Mouse (Mus musculus) forebrain, embryonic 16.5 days (tissue): ENCODE results near the gene Nupr1l. TPM values are rescaled to one million over a fixed set of nuclear protein-coding genes. Genes with fewer than 3 reads are reported as not detected.

Source experiments
- ATAC-seq: fragments of 200-750 bp; cut with Nextera tagmentation; 2 replicates; pipeline ENCODE4 v1.8.0; 2017; ENCODE audit warnings: mild to moderate bottlenecking, moderate library complexity
- H3K27ac ChIP-seq: fragments of 300-500 bp; sonication (generic); 2 replicates; pipeline ENCODE4 v1.5.1; 2014; ENCODE audit warnings: low read length, control low read depth
- H3K27me3 ChIP-seq: fragments of 300-500 bp; sonication (generic); replicated peaks from 2 replicates; pipeline ENCODE4 v1.6.1; 2014; ENCODE audit warnings: low read length; ENCODE audit not compliant: control insufficient read depth, insufficient read depth
- H3K36me3 ChIP-seq: fragments of 300-500 bp; sonication (generic); 2 replicates; pipeline ENCODE4 v1.6.1; 2014; ENCODE audit not compliant: control insufficient read depth, insufficient read depth
- H3K4me1 ChIP-seq: fragments of 300-500 bp; sonication (generic); replicated peaks from 2 replicates; pipeline ENCODE4 v1.6.1; 2014; ENCODE audit warnings: low read length; ENCODE audit not compliant: control insufficient read depth, insufficient read depth
- H3K4me2 ChIP-seq: fragments of 300-500 bp; sonication (generic); 2 replicates; pipeline ENCODE4 v1.6.1; 2014; ENCODE audit warnings: mild to moderate bottlenecking, low read length, control low read depth
- H3K4me3 ChIP-seq: fragments of 300-500 bp; sonication (generic); replicated peaks from 2 replicates; pipeline ENCODE4 v1.5.1; 2014; ENCODE audit warnings: mild to moderate bottlenecking, low read length, control low read depth
- H3K9ac ChIP-seq: fragments of 300-500 bp; sonication (generic); replicated peaks from 2 replicates; pipeline ENCODE4 v1.6.1; 2014; ENCODE audit warnings: low read depth, low read length, control low read depth
- H3K9me3 ChIP-seq: fragments of 300-500 bp; sonication (generic); 2 replicates; pipeline ENCODE4 v1.6.1; 2016; ENCODE audit warnings: low read length; ENCODE audit not compliant: control insufficient read depth
- WGBS: fragments of 180-500 bp; shearing (Covaris S2); extraction: QIAGEN DNeasy Blood & Tissue Kit; methylation state at CpG from one replicate; pipeline ENCODE4 v1.1.7; 2014; 5-methylcytosine and 5-hydroxymethylcytosine counted together
- polyA plus RNA-seq: library from polyadenylated mRNA; unstranded; fragments of >200 nt; fragmentation: Nextera tagmentation; extraction: Ambion mirVana; gene quantifications from 2 replicates; pipeline ENCODE4 v1.2.1, GENCODE M21; 2015

Gene Nupr1l
- polyA plus RNA-seq, 1 experiment from 2014 or later = 5.1 TPM

DNA sequence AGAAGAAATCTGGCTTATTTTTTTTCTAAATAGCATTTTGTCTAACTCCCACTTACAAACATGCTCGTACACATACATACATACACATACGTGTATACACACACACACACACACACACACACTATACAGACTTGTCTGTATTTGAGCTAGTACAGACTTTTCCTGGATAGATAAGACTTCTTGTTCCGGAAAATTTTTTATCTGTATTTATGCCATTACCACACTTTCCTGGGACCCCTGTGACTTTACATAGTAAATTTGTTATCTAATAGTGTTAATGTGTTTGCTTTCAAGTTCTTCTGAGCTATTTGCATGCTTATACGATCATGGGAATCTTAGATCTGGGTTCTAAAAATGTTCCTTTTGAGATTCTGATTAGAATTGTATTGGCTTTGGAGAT lies 43.8 kb downstream of the Nupr1l start:
- no peaks in the 10 kb centered on the region for H3K4me1 ChIP-seq
- no peak overlapping the region for H3K4me2 ChIP-seq
- H3K36me3 ChIP-seq = no peaks in the 10 kb centered on the region
- no peaks in the 10 kb centered on the region for H3K9me3 ChIP-seq
- no peak overlapping the region for H3K9ac ChIP-seq
- H3K27ac ChIP-seq = no peak overlapping the region
- no peak for ATAC-seq
- 93% methylated on average over 4 of the region's 4 CpGs for WGBS
- no peaks in the 10 kb centered on the region for H3K27me3 ChIP-seq
- H3K4me3 ChIP-seq = no peak overlapping the region

DNA sequence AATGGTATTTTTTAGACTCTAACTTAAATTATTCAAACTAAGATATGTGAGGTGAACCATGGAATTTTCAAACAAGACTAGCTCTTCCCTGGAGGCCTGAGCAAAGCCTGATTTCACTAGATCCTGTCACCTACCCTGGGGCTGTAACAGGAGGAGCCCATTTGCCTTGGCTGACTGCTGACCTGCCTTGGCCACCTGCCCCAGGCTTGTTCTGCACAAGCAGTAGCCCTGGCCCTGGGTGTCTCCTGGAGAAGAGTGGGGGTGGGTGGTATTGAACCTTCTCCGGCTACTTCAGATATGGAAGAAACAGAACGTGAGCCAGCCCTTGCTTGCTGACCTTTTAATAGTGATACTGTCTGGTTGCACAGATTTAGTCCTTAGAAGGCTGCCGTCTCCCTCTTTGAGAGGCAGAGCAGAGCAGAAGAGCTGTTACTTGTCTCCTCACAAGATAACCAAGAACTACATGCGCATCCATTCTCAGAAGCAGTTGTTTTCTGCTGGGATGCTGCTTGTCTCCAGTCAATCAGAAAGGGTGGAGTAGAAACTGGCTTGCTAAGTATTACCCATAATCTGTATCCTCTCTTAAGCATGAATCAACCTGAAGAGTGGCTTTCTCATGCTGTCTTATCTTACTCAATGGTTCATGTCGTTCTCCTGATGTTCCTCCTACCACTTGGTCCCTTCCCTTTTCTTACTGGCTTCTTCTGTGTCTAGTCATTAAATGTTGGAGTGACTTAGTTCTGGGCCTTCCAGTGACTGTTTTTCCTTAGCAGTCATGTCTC lies 46.3 kb downstream of the Nupr1l start:
- no peaks in the 10 kb centered on the region for H3K4me1 ChIP-seq
- H3K36me3 ChIP-seq = no peaks in the 10 kb centered on the region
- H3K27me3 ChIP-seq = no peaks in the 10 kb centered on the region
- ATAC-seq = no peak
- H3K4me2 ChIP-seq = no peak overlapping the region
- no peak overlapping the region for H3K27ac ChIP-seq
- H3K9ac ChIP-seq = no peak overlapping the region
- 95% methylated on average over 5 of the region's 5 CpGs for WGBS
- no peak overlapping the region for H3K4me3 ChIP-seq
- H3K9me3 ChIP-seq = no peaks in the 10 kb centered on the region

DNA sequence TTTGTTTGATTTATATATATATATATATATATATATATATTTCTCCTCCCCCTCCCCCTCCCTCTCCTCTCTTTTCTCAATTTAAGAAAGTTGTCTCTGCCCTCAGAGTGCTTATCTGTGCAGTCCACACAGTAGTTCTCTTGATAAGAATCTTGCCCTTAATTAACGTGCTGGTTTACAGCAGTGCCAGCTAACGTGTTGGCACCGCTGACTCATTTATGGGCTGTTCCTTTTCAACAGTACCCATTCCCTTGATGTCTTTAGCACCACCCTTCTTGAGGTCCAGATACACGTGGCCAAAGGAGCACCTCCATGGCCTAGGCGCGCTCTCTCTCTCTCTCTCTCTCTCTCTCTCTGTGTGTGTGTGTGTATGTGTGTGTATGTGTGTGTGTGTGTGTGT lies 47.5 kb downstream of the Nupr1l start:
- H3K27me3 ChIP-seq = no peaks in the 10 kb centered on the region
- no peak overlapping the region for H3K4me3 ChIP-seq
- H3K9ac ChIP-seq = no peak overlapping the region
- H3K36me3 ChIP-seq = no peaks in the 10 kb centered on the region
- H3K4me2 ChIP-seq = no peak overlapping the region
- H3K9me3 ChIP-seq = no peaks in the 10 kb centered on the region
- H3K27ac ChIP-seq = no peak overlapping the region
- WGBS = 72% methylated on average over 6 of the region's 6 CpGs
- no peaks in the 10 kb centered on the region for H3K4me1 ChIP-seq
- no peak for ATAC-seq

DNA sequence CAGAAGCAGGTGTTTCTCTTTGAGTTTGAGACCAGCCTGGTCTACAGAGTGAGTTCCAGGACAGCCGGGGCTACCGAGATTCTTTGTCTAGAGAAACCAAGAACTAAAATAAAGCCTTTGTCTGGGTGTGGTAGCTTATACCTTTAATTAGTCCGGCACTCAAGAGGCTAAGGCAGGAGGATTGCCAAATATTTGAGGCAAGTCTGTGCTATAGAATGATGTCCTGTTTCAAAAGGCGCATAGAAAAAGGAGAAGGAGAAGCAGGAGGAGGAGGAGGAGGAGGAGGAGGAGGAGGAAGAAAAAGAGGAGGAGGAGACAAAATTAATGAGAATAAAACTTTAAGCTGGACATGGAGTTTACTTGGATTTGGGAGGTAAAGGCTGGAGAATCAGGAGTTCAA lies 54.9 kb downstream of the Nupr1l start:
- Histone ChIP-seq H3K4me1 (no peaks in the 10 kb centered on the region), H3K4me2 (no peak overlapping the region), H3K4me3 (no peak overlapping the region), H3K36me3 (no peaks in the 10 kb centered on the region), H3K27ac (no peak overlapping the region), H3K9me3 (no peaks in the 10 kb centered on the region), H3K9ac (no peak overlapping the region), H3K27me3 (no peaks in the 10 kb centered on the region)
- ATAC-seq = no peak
- 14% methylated on average over 4 of the region's 4 CpGs for WGBS

Other genes with a start within 250 kb of the Nupr1l start
- gene Zfp11, start 238.4 kb upstream of the Nupr1l start, polyA plus RNA-seq = 9.4 and 10.4 TPM in 2 replicates
- not detected in 2 replicates for gene Sept14, start 200.0 kb upstream of the Nupr1l start, polyA plus RNA-seq
- gene Mrps17, start 193.0 kb upstream of the Nupr1l start, polyA plus RNA-seq = 177 and 190 TPM in 2 replicates
- 74.0 and 77.2 TPM in 2 replicates for gene Nipsnap2, start 183.5 kb upstream of the Nupr1l start, polyA plus RNA-seq
- 42.3 and 42.9 TPM in 2 replicates for gene Psph, start 121.1 kb upstream of the Nupr1l start, polyA plus RNA-seq
- gene Sumf2, start 61.6 kb upstream of the Nupr1l start, polyA plus RNA-seq = 25.8 and 29.5 TPM in 2 replicates
- 801 and 835 TPM in 2 replicates for gene Chchd2, start 21.1 kb upstream of the Nupr1l start, polyA plus RNA-seq
- gene Zbed5, start 12.8 kb upstream of the Nupr1l start, polyA plus RNA-seq = 19.9 and 21.4 TPM in 2 replicates
- gene Phkg1, start 10.0 kb upstream of the Nupr1l start, polyA plus RNA-seq = 0.43 and 0.62 TPM in 2 replicates
- 28.7 and 34.2 TPM in 2 replicates for gene Vkorc1l1, start 33.4 kb downstream of the Nupr1l start, polyA plus RNA-seq
- 14.4 and 17.4 TPM in 2 replicates for gene Gusb, start 94.5 kb downstream of the Nupr1l start, polyA plus RNA-seq
- gene Asl, start 120.7 kb downstream of the Nupr1l start, polyA plus RNA-seq = 26.5 and 32.5 TPM in 2 replicates
- 73.7 and 81.4 TPM in 2 replicates for gene Crcp, start 120.8 kb downstream of the Nupr1l start, polyA plus RNA-seq
- 59.5 and 66.1 TPM in 2 replicates for gene Tpst1, start 164.8 kb downstream of the Nupr1l start, polyA plus RNA-seq
- gene Kctd7, start 236.3 kb downstream of the Nupr1l start, polyA plus RNA-seq = 14.3 and 14.9 TPM in 2 replicates